Mouse (Mus musculus): ENCODE results near the gene Gm7876. TPM values are rescaled to one million over a fixed set of nuclear protein-coding genes. Genes with fewer than 3 reads are reported as not detected.
"Not testable (repeated sequence)": the region's sequence is repeated elsewhere in the genome, so short reads cannot be mapped to it uniquely, and the experiment has no call there.

Gm7876 gene
- not detected for total RNA-seq (2021)
- long read RNA-seq, experiment 1, result 0 reads
- long read RNA-seq, experiment 2, result 0 reads

DNA sequence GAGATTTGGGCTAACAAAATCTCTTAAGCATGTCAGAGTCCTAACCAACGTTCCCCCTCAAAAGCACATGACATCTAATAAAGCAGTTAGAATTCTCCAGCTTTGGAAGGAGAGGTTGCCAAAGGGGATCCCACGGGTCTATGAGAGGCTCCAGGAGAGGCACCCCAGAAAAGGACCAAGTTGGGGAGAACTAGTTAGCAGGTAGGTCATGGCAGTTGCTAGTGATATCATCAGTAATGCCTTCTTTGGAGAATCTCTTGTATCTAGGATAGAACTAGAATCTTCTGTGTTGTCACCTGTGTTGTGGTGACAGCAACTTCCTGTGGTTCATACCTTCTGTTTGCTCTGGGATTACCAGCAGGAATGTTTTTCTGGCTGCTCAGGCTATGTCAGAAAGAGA lies at the start of gene Gm7876:
Gene Gm7876 (plus strand): TSS at position 301 of the 400 bp plus-strand sequence.
- H3K27ac ChIP-seq; H3K4me3 ChIP-seq; DNase-seq (ENCODE audit: low spot score in 2 of 2): not testable (repeated sequence)

DNA sequence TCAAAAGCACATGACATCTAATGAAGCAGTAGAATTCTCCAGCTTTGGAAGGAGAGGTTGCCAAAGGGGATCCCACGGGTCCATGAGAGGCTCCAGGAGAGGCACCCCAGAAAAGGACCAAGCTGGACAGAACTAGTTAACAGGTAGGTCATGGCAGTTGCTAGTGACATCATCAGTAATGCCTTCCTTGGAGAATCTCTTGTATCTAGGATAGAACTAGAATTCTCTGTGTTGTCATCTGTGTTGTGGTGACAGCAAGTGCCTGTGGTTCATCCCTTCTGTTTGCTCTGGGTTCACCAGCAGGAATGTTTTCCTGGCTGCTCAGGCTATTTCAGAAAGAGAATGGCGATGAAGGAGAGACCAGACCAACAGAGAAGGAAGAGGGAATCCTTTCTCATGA lies 45.1 kb upstream of the Gm7876 start, which contains the start of gene Gm3239:
Gene Gm3239 (plus strand): TSS at position 301 of the 400 bp plus-strand sequence.
- not testable (repeated sequence) for DNase-seq (ENCODE audit: low spot score in 2 of 2); H3K27ac ChIP-seq

DNA sequence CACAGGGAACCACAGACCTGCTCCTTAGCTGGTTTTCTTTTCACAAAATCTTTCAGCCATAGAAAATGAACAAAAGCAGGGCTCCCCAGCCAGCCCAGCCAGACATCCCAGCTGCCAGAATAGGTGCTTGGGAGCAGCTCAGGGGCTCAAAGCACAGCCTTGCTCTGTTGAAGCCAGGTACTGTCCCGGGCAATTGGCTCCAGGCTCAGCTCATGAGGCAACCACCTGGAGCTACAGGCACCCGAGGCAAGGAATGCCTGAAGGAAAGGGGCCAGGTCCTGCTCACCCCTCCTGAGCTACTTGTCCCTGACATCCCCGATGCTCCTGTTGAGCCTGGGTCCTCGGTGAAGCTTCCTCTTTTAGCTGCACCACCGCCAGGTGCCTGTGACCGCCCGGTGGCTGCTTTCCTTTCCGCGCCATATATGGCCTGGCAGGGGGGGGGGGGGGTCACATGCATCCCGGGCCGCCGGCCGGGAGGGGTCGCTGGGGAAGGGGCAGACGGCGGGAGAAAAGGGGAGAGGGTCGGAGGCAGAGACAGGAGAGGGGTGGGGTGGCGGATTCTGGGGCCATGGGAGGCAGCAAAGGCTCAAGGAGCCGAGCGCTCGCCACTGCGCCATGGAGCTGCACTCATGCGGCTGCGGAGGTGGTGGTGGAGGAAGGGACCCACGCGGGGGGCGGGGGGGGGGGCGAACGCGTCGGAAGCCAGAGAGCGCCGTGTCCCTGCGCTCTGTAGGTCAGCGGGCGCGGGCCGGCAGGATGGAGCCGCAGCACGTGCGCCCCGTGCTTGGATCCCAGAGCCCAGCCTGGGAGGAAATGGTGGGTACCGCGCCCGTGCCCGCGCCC lies 17.2 kb downstream of the Gm7876 start, which contains the start of gene Gm3252:
Gene Gm3252 (plus strand): TSS at position 738 of the 843 bp plus-strand sequence.
- H3K4me3 ChIP-seq; DNase-seq (ENCODE audit: low spot score in 2 of 2); H3K27ac ChIP-seq: not testable (repeated sequence)

More for the DNA sequence above, 45.1 kb upstream of the Gm7876 start, which contains the start of gene Gm3239:
- not testable (repeated sequence) for H3K4me3 ChIP-seq

Other genes with a start within 250 kb of the Gm7876 start
- gene Gm3182, start 227.5 kb upstream of the Gm7876 start, total RNA-seq (2021), result not detected
- not detected for gene Gm3047, start 153.8 kb upstream of the Gm7876 start, total RNA-seq (2021)
- under 1 TPM; 0.37 to 0.87 TPM for gene Gm8159, start 76.9 kb upstream of the Gm7876 start, total RNA-seq (2021)
- under 1 TPM in 1 of 2 experiments, not detected in 1; 0.37 TPM for gene Gm3239, start 45.0 kb upstream of the Gm7876 start, total RNA-seq (2021)
- under 1 TPM in 1 of 2 experiments, not detected in 1; 0.51 TPM for gene Gm3252, start 17.5 kb downstream of the Gm7876 start, total RNA-seq (2021)
- not detected for gene Gm9602, start 67.1 kb downstream of the Gm7876 start, total RNA-seq (2021)
- not detected for gene Gm3269, start 128.9 kb downstream of the Gm7876 start, total RNA-seq (2021)
- gene Gm3264, start 146.3 kb downstream of the Gm7876 start, total RNA-seq (2021), result 10 to 100 TPM in 1 of 2 experiments, 1 to 10 TPM in 1; 8.4 to 13.3 TPM
- not detected for gene Gm3278, start 183.2 kb downstream of the Gm7876 start, total RNA-seq (2021)